Mouse (Mus musculus): Measurements from ENCODE around the gene Mgat1.
A peak's percentile ranks its signal among the peaks of the same experiment; 100 is the strongest.

Mgat1 gene

GRCm38 (mm10) chr11:49262286-49262685 is 18.3 kb downstream of the Mgat1 start:
- no peaks in the 10 kb centered on the region for H3K27me3 ChIP-seq (ENCODE audit: insufficient read depth, low read length)
- H3K4me3 ChIP-seq (replicated peaks; ENCODE audit: low read length), result peak overlapping the region; percentile 70
- H3K36me3 ChIP-seq (ENCODE audit: insufficient read depth, low read length), result peaks cover 4% of the 10 kb centered on the region; the same call in 1 of the 2 replicates
- H3K9me3 ChIP-seq (ENCODE audit: low read length), result no peaks in the 10 kb centered on the region
- no peak for TF ChIP-seq POU5F1 (IDR thresholded peaks at IDR 0.05; ENCODE audit: borderline replicate concordance, low read length)
- H3K4me1 ChIP-seq (replicated peaks; ENCODE audit: low read depth, low read length), result peaks cover 46% of the 10 kb centered on the region

- H3K27me3 ChIP-seq (ENCODE audit: insufficient read depth, low read length), result no peaks in the 10 kb centered on the region
- peaks cover 46% of the 10 kb centered on the region for H3K4me1 ChIP-seq (replicated peaks; ENCODE audit: low read depth, low read length)
- H3K36me3 ChIP-seq (ENCODE audit: insufficient read depth, low read length), result peaks cover 4% of the 10 kb centered on the region; the same call in 1 of the 2 replicates
- TF ChIP-seq CTCF (conservative IDR thresholded peaks at IDR 0.05; ENCODE audit: low read length) (no peak), NANOG (IDR thresholded peaks at IDR 0.05; ENCODE audit: borderline replicate concordance, low read length) (no peak), POU5F1 (IDR thresholded peaks at IDR 0.05; ENCODE audit: borderline replicate concordance, low read length) (no peak)
- H3K9me3 ChIP-seq (ENCODE audit: low read length), result no peaks in the 10 kb centered on the region
- H3K4me3 ChIP-seq (replicated peaks; ENCODE audit: low read length), result no peak overlapping the region
Measured at GRCm38 (mm10) chr11:49263149-49263548, 19.2 kb downstream of the Mgat1 start.

- TF ChIP-seq POU5F1 (IDR thresholded peaks at IDR 0.05; ENCODE audit: borderline replicate concordance, low read length), result no peak
- no peak for TF ChIP-seq NANOG (IDR thresholded peaks at IDR 0.05; ENCODE audit: borderline replicate concordance, low read length)
- no peak for TF ChIP-seq CTCF (conservative IDR thresholded peaks at IDR 0.05; ENCODE audit: low read length)
- Histone ChIP-seq H3K4me3 (replicated peaks; ENCODE audit: low read length) (no peak overlapping the region), H3K27me3 (ENCODE audit: insufficient read depth, low read length) (no peaks in the 10 kb centered on the region), H3K4me1 (replicated peaks; ENCODE audit: low read depth, low read length) (peaks cover 46% of the 10 kb centered on the region), H3K9me3 (ENCODE audit: low read length) (no peaks in the 10 kb centered on the region), H3K36me3 (ENCODE audit: insufficient read depth, low read length) (peaks cover 4% of the 10 kb centered on the region; the same call in 1 of the 2 replicates)
Measured at GRCm38 (mm10) chr11:49264081-49264480, 20.1 kb downstream of the Mgat1 start.

- H3K36me3 ChIP-seq (ENCODE audit: insufficient read depth, low read length), result peaks cover 4% of the 10 kb centered on the region; the same call in 1 of the 2 replicates
- no peak overlapping the region for H3K4me3 ChIP-seq (replicated peaks; ENCODE audit: low read length)
- TF ChIP-seq POU5F1 (IDR thresholded peaks at IDR 0.05; ENCODE audit: borderline replicate concordance, low read length) (no peak), NANOG (IDR thresholded peaks at IDR 0.05; ENCODE audit: borderline replicate concordance, low read length) (no peak), CTCF (conservative IDR thresholded peaks at IDR 0.05; ENCODE audit: low read length) (no peak)
Measured at GRCm38 (mm10) chr11:49264622-49265021, 20.6 kb downstream of the Mgat1 start.

GRCm38 (mm10) chr11:49265101-49265500 is 21.1 kb downstream of the Mgat1 start:
- Histone ChIP-seq H3K4me1 (replicated peaks; ENCODE audit: low read depth, low read length) (peaks cover 45% of the 10 kb centered on the region), H3K9me3 (ENCODE audit: low read length) (no peaks in the 10 kb centered on the region), H3K4me3 (replicated peaks; ENCODE audit: low read length) (no peak overlapping the region), H3K36me3 (ENCODE audit: insufficient read depth, low read length) (peaks cover 4% of the 10 kb centered on the region; the same call in 1 of the 2 replicates), H3K27me3 (ENCODE audit: insufficient read depth, low read length) (no peaks in the 10 kb centered on the region)
- TF ChIP-seq NANOG (IDR thresholded peaks at IDR 0.05; ENCODE audit: borderline replicate concordance, low read length) (no peak), POU5F1 (IDR thresholded peaks at IDR 0.05; ENCODE audit: borderline replicate concordance, low read length) (no peak), CTCF (conservative IDR thresholded peaks at IDR 0.05; ENCODE audit: low read length) (no peak)

More at GRCm38 (mm10) chr11:49264622-49265021, 20.6 kb downstream of the Mgat1 start:
- H3K27me3 ChIP-seq (ENCODE audit: insufficient read depth, low read length), result no peaks in the 10 kb centered on the region
- no peaks in the 10 kb centered on the region for H3K9me3 ChIP-seq (ENCODE audit: low read length)
- H3K4me1 ChIP-seq (replicated peaks; ENCODE audit: low read depth, low read length), result peaks cover 46% of the 10 kb centered on the region

GRCm38 (mm10) chr11:49266671-49267070 is 22.7 kb downstream of the Mgat1 start:
- TF ChIP-seq CTCF (conservative IDR thresholded peaks at IDR 0.05; ENCODE audit: low read length) (no peak), POU5F1 (IDR thresholded peaks at IDR 0.05; ENCODE audit: borderline replicate concordance, low read length) (no peak), NANOG (IDR thresholded peaks at IDR 0.05; ENCODE audit: borderline replicate concordance, low read length) (no peak)
- Histone ChIP-seq H3K9me3 (ENCODE audit: low read length) (no peaks in the 10 kb centered on the region), H3K27me3 (ENCODE audit: insufficient read depth, low read length) (no peaks in the 10 kb centered on the region), H3K4me1 (replicated peaks; ENCODE audit: low read depth, low read length) (peaks cover 29% of the 10 kb centered on the region), H3K4me3 (replicated peaks; ENCODE audit: low read length) (no peak overlapping the region), H3K36me3 (ENCODE audit: insufficient read depth, low read length) (peaks cover 4% of the 10 kb centered on the region; the same call in 1 of the 2 replicates)

GRCm38 (mm10) chr11:49267316-49267715 is 23.3 kb downstream of the Mgat1 start:
- Histone ChIP-seq H3K36me3 (ENCODE audit: insufficient read depth, low read length) (0 out of 2 replicates have a peak, but pooled peaks cover 3% of the 10 kb centered on the region), H3K4me3 (replicated peaks; ENCODE audit: low read length) (no peak overlapping the region), H3K4me1 (replicated peaks; ENCODE audit: low read depth, low read length) (peaks cover 23% of the 10 kb centered on the region), H3K9me3 (ENCODE audit: low read length) (no peaks in the 10 kb centered on the region), H3K27me3 (ENCODE audit: insufficient read depth, low read length) (no peaks in the 10 kb centered on the region)
- TF ChIP-seq NANOG (IDR thresholded peaks at IDR 0.05; ENCODE audit: borderline replicate concordance, low read length), result no peak
- no peak for TF ChIP-seq CTCF (conservative IDR thresholded peaks at IDR 0.05; ENCODE audit: low read length)
- TF ChIP-seq POU5F1 (IDR thresholded peaks at IDR 0.05; ENCODE audit: borderline replicate concordance, low read length), result no peak

- H3K36me3 ChIP-seq (ENCODE audit: insufficient read depth, low read length), result no peaks in the 10 kb centered on the region
- no peak for TF ChIP-seq CTCF (conservative IDR thresholded peaks at IDR 0.05; ENCODE audit: low read length)
- no peak for TF ChIP-seq POU5F1 (IDR thresholded peaks at IDR 0.05; ENCODE audit: borderline replicate concordance, low read length)
- no peak for TF ChIP-seq NANOG (IDR thresholded peaks at IDR 0.05; ENCODE audit: borderline replicate concordance, low read length)
- no peak overlapping the region for H3K4me3 ChIP-seq (replicated peaks; ENCODE audit: low read length)
- H3K9me3 ChIP-seq (ENCODE audit: low read length), result no peaks in the 10 kb centered on the region
- peaks cover 15% of the 10 kb centered on the region for H3K4me1 ChIP-seq (replicated peaks; ENCODE audit: low read depth, low read length)
- H3K27me3 ChIP-seq (ENCODE audit: insufficient read depth, low read length), result no peaks in the 10 kb centered on the region
Measured at GRCm38 (mm10) chr11:49267970-49268579, 24.1 kb downstream of the Mgat1 start.

- peaks cover 5% of the 10 kb centered on the region for H3K4me1 ChIP-seq (replicated peaks; ENCODE audit: low read depth, low read length)
- TF ChIP-seq CTCF (conservative IDR thresholded peaks at IDR 0.05; ENCODE audit: low read length), result no peak
- no peak for TF ChIP-seq NANOG (IDR thresholded peaks at IDR 0.05; ENCODE audit: borderline replicate concordance, low read length)
- no peak for TF ChIP-seq POU5F1 (IDR thresholded peaks at IDR 0.05; ENCODE audit: borderline replicate concordance, low read length)
- no peaks in the 10 kb centered on the region for H3K27me3 ChIP-seq (ENCODE audit: insufficient read depth, low read length)
- H3K9me3 ChIP-seq (ENCODE audit: low read length), result no peaks in the 10 kb centered on the region
- no peaks in the 10 kb centered on the region for H3K36me3 ChIP-seq (ENCODE audit: insufficient read depth, low read length)
- no peak overlapping the region for H3K4me3 ChIP-seq (replicated peaks; ENCODE audit: low read length)
Measured at GRCm38 (mm10) chr11:49269761-49270160, 25.8 kb downstream of the Mgat1 start.
